8 mouse cellular contexts compared by ENCODE assay signal in genomic region chr7:141562421-141562851, GRCm38 (mm10). TPM values are rescaled to one million over a fixed set of nuclear protein-coding genes. Genes with fewer than 3 reads are reported as not detected.
DNase-seq lines count a peak whose midpoint lies in the region; ATAC-seq lines count a peak whose summit lies in the region.

No protein-coding gene starts in this region.

- H3K36me3 ChIP-seq in heart, embryonic 11.5 days (ENCODE audit: control insufficient read depth, insufficient read depth, low read length): no peaks in the 10 kb centered on the region
- H3K36me3 ChIP-seq in embryonic facial prominence, embryonic 15.5 days: no peaks in the 10 kb centered on the region
- peaks cover 11% of the 10 kb centered on the region; the same call in 1 of the 2 replicates for H3K36me3 ChIP-seq in limb, embryonic 12.5 days
- H3K36me3 ChIP-seq in neural tube, embryonic 12.5 days: no peaks in the 10 kb centered on the region; the same call in 1 of the 2 replicates

- H3K9me3 ChIP-seq in heart, embryonic 11.5 days (replicated peaks; ENCODE audit: control insufficient read depth, low read length): no peaks in the 10 kb centered on the region
- H3K9me3 ChIP-seq in embryonic facial prominence, embryonic 15.5 days (replicated peaks): no peaks in the 10 kb centered on the region
- H3K9me3 ChIP-seq in limb, embryonic 12.5 days: no peaks in the 10 kb centered on the region
- no peaks in the 10 kb centered on the region for H3K9me3 ChIP-seq in neural tube, embryonic 12.5 days

- no peak for DNase-seq in heart, adult 11 months
- DNase-seq in retina, embryonic 14.5 days (ENCODE audit: low spot score): no peak
- no peak for DNase-seq in right cerebral cortex, adult 2 months (ENCODE audit: low spot score in 2 of 2)

- H3K27ac ChIP-seq in heart, embryonic 11.5 days (ENCODE audit: low read depth, low read length): peak overlapping the region; percentile 89
- H3K27ac ChIP-seq in embryonic facial prominence, embryonic 15.5 days (replicated peaks): peak overlapping the region; percentile 89
- H3K27ac ChIP-seq in limb, embryonic 12.5 days: peak overlapping the region; percentile 80
- H3K27ac ChIP-seq in neural tube, embryonic 12.5 days: peak overlapping the region; percentile 80

- peak; percentile 46 for ATAC-seq in heart, embryonic 11.5 days (replicated peaks; ENCODE audit: insufficient number of reproducible peaks, low FRiP score, low TSS enrichment)
- peak; percentile 6 for ATAC-seq in CD4-positive, CD25-positive, alpha-beta regulatory T cell, adult 4 months
- peak; percentile 49 for ATAC-seq in embryonic facial prominence, embryonic 15.5 days (ENCODE audit: insufficient number of reproducible peaks, low FRiP score, low TSS enrichment, low read depth)
- peak; percentile 23 for ATAC-seq in limb, embryonic 12.5 days (ENCODE audit: insufficient number of reproducible peaks, insufficient read depth, low FRiP score, low TSS enrichment, low read depth)
- peak; percentile 78 for ATAC-seq in neural tube, embryonic 12.5 days (ENCODE audit: low FRiP score, low read depth)

- H3K4me3 ChIP-seq in heart, embryonic 11.5 days (ENCODE audit: low read depth, low read length): peak overlapping the region; percentile 100
- H3K4me3 ChIP-seq in embryonic facial prominence, embryonic 15.5 days (replicated peaks): peak overlapping the region; percentile 98
- peak overlapping the region; percentile 96 for H3K4me3 ChIP-seq in limb, embryonic 12.5 days (replicated peaks)
- peak overlapping the region; percentile 99 for H3K4me3 ChIP-seq in neural tube, embryonic 12.5 days

- no peaks in the 10 kb centered on the region for H3K27me3 ChIP-seq in heart, embryonic 11.5 days (ENCODE audit: control insufficient read depth, insufficient read depth, low read length)
- no peaks in the 10 kb centered on the region for H3K27me3 ChIP-seq in embryonic facial prominence, embryonic 15.5 days
- no peaks in the 10 kb centered on the region for H3K27me3 ChIP-seq in limb, embryonic 12.5 days
- no peaks in the 10 kb centered on the region; the same call in 1 of the 2 replicates for H3K27me3 ChIP-seq in neural tube, embryonic 12.5 days (replicated peaks)

- H3K4me1 ChIP-seq in heart, embryonic 11.5 days (ENCODE audit: control insufficient read depth, insufficient read depth, low read length): peaks cover 17% of the 10 kb centered on the region
- peaks cover 29% of the 10 kb centered on the region for H3K4me1 ChIP-seq in embryonic facial prominence, embryonic 15.5 days
- peaks cover 26% of the 10 kb centered on the region for H3K4me1 ChIP-seq in limb, embryonic 12.5 days (replicated peaks)
- H3K4me1 ChIP-seq in neural tube, embryonic 12.5 days: peaks cover 27% of the 10 kb centered on the region

- WGBS in heart, embryonic 11.5 days (ENCODE audit: insufficient replicate concordance): under 1% methylated on average over 23 of the region's 33 CpGs
- WGBS in embryonic facial prominence, embryonic 15.5 days: under 1% methylated on average over 32 of the region's 33 CpGs
- WGBS in limb, embryonic 12.5 days: under 1% methylated on average over 33 of the region's 33 CpGs
- under 1% methylated on average over 33 of the region's 33 CpGs for WGBS in neural tube, embryonic 12.5 days

- peak overlapping the region; percentile 95 for H3K9ac ChIP-seq in heart, embryonic 11.5 days (ENCODE audit: low read depth, low read length)
- H3K9ac ChIP-seq in embryonic facial prominence, embryonic 15.5 days: peak overlapping the region; percentile 98
- peak overlapping the region; percentile 94 for H3K9ac ChIP-seq in limb, embryonic 12.5 days (replicated peaks)
- H3K9ac ChIP-seq in neural tube, embryonic 12.5 days: peak overlapping the region; percentile 95

- H3K4me2 ChIP-seq in heart, embryonic 11.5 days: peak overlapping the region; percentile 93
- H3K4me2 ChIP-seq in embryonic facial prominence, embryonic 15.5 days (replicated peaks): peak overlapping the region; percentile 91
- H3K4me2 ChIP-seq in limb, embryonic 12.5 days: peak overlapping the region; percentile 78
- H3K4me2 ChIP-seq in neural tube, embryonic 12.5 days (replicated peaks): peak overlapping the region; percentile 81

RNA-seq across cellular contexts. Expression of gene Ap2a2, which starts 0.5 kb away (rescaled TPM):
- 53.0 and 66.8 TPM in 2 replicates for polyA plus RNA-seq in heart, embryonic 11.5 days (2014; fragmentation: Nextera tagmentation; extraction: Ambion mirVana)
- polyA plus RNA-seq in CD4-positive, CD25-positive, alpha-beta regulatory T cell, adult 4 months (2017; shearing (Covaris generic)): 10 to 100 TPM; 16.6 to 17.1 TPM
- 77.0 and 81.9 TPM in 2 replicates for polyA plus RNA-seq in embryonic facial prominence, embryonic 15.5 days (2015; fragmentation: Nextera tagmentation; extraction: Ambion mirVana)
- polyA plus RNA-seq in limb, embryonic 12.5 days (2016; fragmentation: Nextera tagmentation; extraction: Ambion mirVana): 93.3 and 94.1 TPM in 2 replicates
- polyA plus RNA-seq in neural tube, embryonic 12.5 days (2016; fragmentation: Nextera tagmentation; extraction: Ambion mirVana): 111 and 117 TPM in 2 replicates

RNA-seq across cellular contexts. Expression of gene Chid1, which starts 22.8 kb away (rescaled TPM):
- polyA plus RNA-seq in heart, embryonic 11.5 days (2014; fragmentation: Nextera tagmentation; extraction: Ambion mirVana): 35.0 and 46.7 TPM in 2 replicates
- 10 to 100 TPM; 21.9 to 23.4 TPM for polyA plus RNA-seq in CD4-positive, CD25-positive, alpha-beta regulatory T cell, adult 4 months (2017; shearing (Covaris generic))
- 43.9 and 47.3 TPM in 2 replicates for polyA plus RNA-seq in embryonic facial prominence, embryonic 15.5 days (2015; fragmentation: Nextera tagmentation; extraction: Ambion mirVana)
- polyA plus RNA-seq in limb, embryonic 12.5 days (2016; fragmentation: Nextera tagmentation; extraction: Ambion mirVana): 27.5 and 28.0 TPM in 2 replicates
- polyA plus RNA-seq in neural tube, embryonic 12.5 days (2016; fragmentation: Nextera tagmentation; extraction: Ambion mirVana): 31.7 and 33.7 TPM in 2 replicates

Comparison
In these comparisons a context has a peak if more than half of its experiments do, and no peak if none do; other contexts are left out.
1. ATAC-seq: peak in every context shown above with its lines; median percentile 78 in neural tube, embryonic 12.5 days; 49 in embryonic facial prominence, embryonic 15.5 days; 46 in heart, embryonic 11.5 days; 23 in limb, embryonic 12.5 days; 6 in CD4-positive, CD25-positive, alpha-beta regulatory T cell, adult 4 months.